Comparison of ENCODE assay signal across 7 mouse cellular contexts in the genomic region with DNA sequence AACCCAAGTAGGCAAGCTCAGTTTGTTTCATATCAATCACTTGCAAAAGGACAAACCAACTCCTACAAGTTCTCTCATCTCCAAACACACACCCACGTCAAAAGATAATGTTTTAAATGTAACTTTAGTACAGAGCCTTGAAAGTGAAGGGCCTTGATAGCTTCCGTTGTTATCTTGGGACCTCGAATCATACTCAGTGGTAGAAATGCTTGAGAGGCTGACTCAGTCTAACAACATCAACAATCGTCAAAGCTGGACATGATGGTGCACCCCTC. TPM values are rescaled to one million over a fixed set of nuclear protein-coding genes. Genes with fewer than 3 reads are reported as not detected.
A peak's percentile ranks its signal among the peaks of the same experiment; 100 is the strongest.
DNase-seq lines count a peak whose midpoint lies in the region; ATAC-seq and TF ChIP-seq lines count a peak whose summit lies in the region.

No protein-coding gene starts in this region.

- H3K4me3 ChIP-seq in megakaryocyte, embryonic 14.5 days (replicated peaks) = peak overlapping the region; percentile 99
- H3K4me3 ChIP-seq in forebrain, embryonic 14.5 days (ENCODE audit: low read depth, low read length) = peak overlapping the region; percentile 85; the same call in 1 of the 2 replicates
- H3K4me3 ChIP-seq in liver, embryonic 12.5 days = peak overlapping the region; percentile 89
- peak overlapping the region; percentile 88 for H3K4me3 ChIP-seq in stomach, postnatal 0 days (ENCODE audit: low read depth, low read length)

- no peak for TF ChIP-seq EP300 in stomach, postnatal 0 days (optimal IDR thresholded peaks at IDR 0.05)

- H3K4me1 ChIP-seq in megakaryocyte, embryonic 14.5 days = peaks cover 38% of the 10 kb centered on the region
- H3K4me1 ChIP-seq in forebrain, embryonic 14.5 days (ENCODE audit: control insufficient read depth, insufficient read depth, low read length) = peaks cover 21% of the 10 kb centered on the region
- peaks cover 44% of the 10 kb centered on the region for H3K4me1 ChIP-seq in liver, embryonic 12.5 days
- peaks cover 17% of the 10 kb centered on the region for H3K4me1 ChIP-seq in stomach, postnatal 0 days (replicated peaks; ENCODE audit: control insufficient read depth, insufficient read depth)

- DNase-seq in forebrain, embryonic 14.5 days (ENCODE audit: low spot score) = no peak
- no peak for DNase-seq in stomach, postnatal 0 days (ENCODE audit: low spot score)
- no peak for DNase-seq in frontal cortex, postnatal 10 days (ENCODE audit: low spot score in 2 of 2)

- ATAC-seq in megakaryocyte, adult 5-6 weeks (ENCODE audit: poor library complexity, severe bottlenecking) = no peak
- ATAC-seq in forebrain, embryonic 14.5 days = no peak
- no peak for ATAC-seq in liver, embryonic 12.5 days
- no peak for ATAC-seq in stomach, postnatal 0 days (ENCODE audit: low FRiP score, low TSS enrichment)
- no peak for ATAC-seq in activated CD4-positive, CD25-positive, alpha-beta regulatory T cell, adult 4 months

- H3K4me2 ChIP-seq in forebrain, embryonic 14.5 days (ENCODE audit: low read length) = peak overlapping the region; percentile 89
- H3K4me2 ChIP-seq in liver, embryonic 12.5 days = peak overlapping the region; percentile 96
- H3K4me2 ChIP-seq in stomach, postnatal 0 days (replicated peaks; ENCODE audit: low read depth) = peak overlapping the region; percentile 60

- H3K27ac ChIP-seq in forebrain, embryonic 14.5 days (ENCODE audit: low read depth, low read length) = no peak overlapping the region
- peak overlapping the region; percentile 100; the same call in 1 of the 2 replicates for H3K27ac ChIP-seq in liver, embryonic 12.5 days
- H3K27ac ChIP-seq in stomach, postnatal 0 days (replicated peaks) = 0 out of 2 replicates have a peak overlapping the region, but pooled peaks have one; percentile 9

- TF ChIP-seq CTCF in stomach, postnatal 0 days (IDR thresholded peaks at IDR 0.05; ENCODE audit: low read depth) = no peak

- H3K36me3 ChIP-seq in megakaryocyte, embryonic 14.5 days (replicated peaks; ENCODE audit: low read length) = peaks cover 67% of the 10 kb centered on the region
- peaks cover 40% of the 10 kb centered on the region for H3K36me3 ChIP-seq in forebrain, embryonic 14.5 days (ENCODE audit: control insufficient read depth, insufficient read depth, low read length)
- peaks cover 51% of the 10 kb centered on the region for H3K36me3 ChIP-seq in liver, embryonic 12.5 days
- H3K36me3 ChIP-seq in stomach, postnatal 0 days (ENCODE audit: control insufficient read depth, insufficient read depth, low read length) = peaks cover 20% of the 10 kb centered on the region

- WGBS in forebrain, embryonic 14.5 days = 87% methylated on average over 4 of the region's 4 CpGs
- WGBS in liver, embryonic 12.5 days (ENCODE audit: insufficient replicate concordance) = 32% methylated on average over 4 of the region's 4 CpGs
- 66% methylated on average over 4 of the region's 4 CpGs for WGBS in stomach, postnatal 0 days

- no peaks in the 10 kb centered on the region for H3K27me3 ChIP-seq in megakaryocyte, embryonic 14.5 days (replicated peaks)
- no peaks in the 10 kb centered on the region for H3K27me3 ChIP-seq in forebrain, embryonic 14.5 days (replicated peaks; ENCODE audit: control insufficient read depth, insufficient read depth, low read length)
- no peaks in the 10 kb centered on the region for H3K27me3 ChIP-seq in liver, embryonic 12.5 days (replicated peaks)
- H3K27me3 ChIP-seq in stomach, postnatal 0 days (ENCODE audit: control insufficient read depth, insufficient read depth, low read length) = no peaks in the 10 kb centered on the region

- H3K9ac ChIP-seq in forebrain, embryonic 14.5 days (ENCODE audit: low read length) = peak overlapping the region; percentile 94; the same call in 1 of the 2 replicates
- H3K9ac ChIP-seq in liver, embryonic 12.5 days = peak overlapping the region; percentile 95; the same call in 1 of the 2 replicates
- H3K9ac ChIP-seq in stomach, postnatal 0 days (ENCODE audit: low read length) = peak overlapping the region; percentile 96; the same call in 1 of the 2 replicates

- H3K9me3 ChIP-seq in megakaryocyte, embryonic 14.5 days = no peaks in the 10 kb centered on the region
- H3K9me3 ChIP-seq in forebrain, embryonic 14.5 days (replicated peaks; ENCODE audit: control insufficient read depth, low read length) = no peaks in the 10 kb centered on the region
- H3K9me3 ChIP-seq in liver, embryonic 12.5 days (replicated peaks) = no peaks in the 10 kb centered on the region
- no peaks in the 10 kb centered on the region for H3K9me3 ChIP-seq in stomach, postnatal 0 days (ENCODE audit: control insufficient read depth, low read length)

RNA-seq across cellular contexts. Expression of gene Tln1, which starts 1.0 kb away (rescaled TPM):
- 637 and 823 TPM in 2 replicates for polyA plus RNA-seq in megakaryocyte, embryonic 14.5 days (2012; ENCODE audit: insufficient read depth, low replicate concordance)
- 226 and 299 TPM in 2 replicates for total RNA-seq in megakaryocyte, adult 5-6 weeks (2015)
- 408 and 426 TPM in 2 replicates for total RNA-seq in megakaryocyte, adult 5-6 weeks (2017)
- polyA plus RNA-seq in forebrain, embryonic 14.5 days (2014; fragmentation: Nextera tagmentation; extraction: Ambion mirVana) = 50.1 and 50.4 TPM in 2 replicates
- polyA plus RNA-seq in liver, embryonic 12.5 days (2016; fragmentation: Nextera tagmentation; extraction: Ambion mirVana) = 73.3 and 75.5 TPM in 2 replicates
- polyA plus RNA-seq in stomach, postnatal 0 days (2015; fragmentation: Nextera tagmentation; extraction: Ambion mirVana) = 42.7 and 60.3 TPM in 2 replicates
- polyA plus RNA-seq in activated CD4-positive, CD25-positive, alpha-beta regulatory T cell, adult 4 months (2017; shearing (Covaris generic)) = 100 to 1,000 TPM in 1 of 2 experiments, 10 to 100 TPM in 1; 86.9 to 116 TPM

RNA-seq across cellular contexts. Expression of gene Creb3, which starts 1.4 kb away (rescaled TPM):
- polyA plus RNA-seq in megakaryocyte, embryonic 14.5 days (2012; ENCODE audit: insufficient read depth, low replicate concordance) = 2.7 TPM in 1 of 2 replicates, not detected in the other
- 29.4 and 33.0 TPM in 2 replicates for total RNA-seq in megakaryocyte, adult 5-6 weeks (2015)
- 84.6 and 101 TPM in 2 replicates for total RNA-seq in megakaryocyte, adult 5-6 weeks (2017)
- polyA plus RNA-seq in forebrain, embryonic 14.5 days (2014; fragmentation: Nextera tagmentation; extraction: Ambion mirVana) = 88.3 and 88.4 TPM in 2 replicates
- 17.9 and 19.7 TPM in 2 replicates for polyA plus RNA-seq in liver, embryonic 12.5 days (2016; fragmentation: Nextera tagmentation; extraction: Ambion mirVana)
- 85.6 and 89.2 TPM in 2 replicates for polyA plus RNA-seq in stomach, postnatal 0 days (2015; fragmentation: Nextera tagmentation; extraction: Ambion mirVana)
- 100 to 1,000 TPM; 101 to 104 TPM for polyA plus RNA-seq in activated CD4-positive, CD25-positive, alpha-beta regulatory T cell, adult 4 months (2017; shearing (Covaris generic))

RNA-seq across cellular contexts. Expression of gene Rgp1, which starts 15.0 kb away (rescaled TPM):
- 26.9 and 28.2 TPM in 2 replicates for polyA plus RNA-seq in megakaryocyte, embryonic 14.5 days (2012; ENCODE audit: insufficient read depth, low replicate concordance)
- 18.6 and 20.8 TPM in 2 replicates for total RNA-seq in megakaryocyte, adult 5-6 weeks (2015)
- total RNA-seq in megakaryocyte, adult 5-6 weeks (2017) = 8.2 and 24.7 TPM in 2 replicates
- 10.4 and 22.2 TPM in 2 replicates for polyA plus RNA-seq in forebrain, embryonic 14.5 days (2014; fragmentation: Nextera tagmentation; extraction: Ambion mirVana)
- polyA plus RNA-seq in liver, embryonic 12.5 days (2016; fragmentation: Nextera tagmentation; extraction: Ambion mirVana) = 17.4 and 18.0 TPM in 2 replicates
- polyA plus RNA-seq in stomach, postnatal 0 days (2015; fragmentation: Nextera tagmentation; extraction: Ambion mirVana) = 11.7 and 13.0 TPM in 2 replicates
- 10 to 100 TPM; 10.8 to 12.4 TPM for polyA plus RNA-seq in activated CD4-positive, CD25-positive, alpha-beta regulatory T cell, adult 4 months (2017; shearing (Covaris generic))

RNA-seq across cellular contexts. Expression of gene Gba2, which starts 15.1 kb away (rescaled TPM):
- polyA plus RNA-seq in megakaryocyte, embryonic 14.5 days (2012; ENCODE audit: insufficient read depth, low replicate concordance) = 9.1 and 40.1 TPM in 2 replicates
- 8.4 and 8.5 TPM in 2 replicates for total RNA-seq in megakaryocyte, adult 5-6 weeks (2015)
- total RNA-seq in megakaryocyte, adult 5-6 weeks (2017) = 9.5 and 9.8 TPM in 2 replicates
- 39.2 and 42.3 TPM in 2 replicates for polyA plus RNA-seq in forebrain, embryonic 14.5 days (2014; fragmentation: Nextera tagmentation; extraction: Ambion mirVana)
- 23.5 and 23.6 TPM in 2 replicates for polyA plus RNA-seq in liver, embryonic 12.5 days (2016; fragmentation: Nextera tagmentation; extraction: Ambion mirVana)
- polyA plus RNA-seq in stomach, postnatal 0 days (2015; fragmentation: Nextera tagmentation; extraction: Ambion mirVana) = 25.0 and 26.1 TPM in 2 replicates
- polyA plus RNA-seq in activated CD4-positive, CD25-positive, alpha-beta regulatory T cell, adult 4 months (2017; shearing (Covaris generic)) = 10 to 100 TPM; 12.7 to 14.4 TPM

RNA-seq across cellular contexts. Expression of gene Msmp, which starts 20.8 kb away (rescaled TPM):
- polyA plus RNA-seq in megakaryocyte, embryonic 14.5 days (2012; ENCODE audit: insufficient read depth, low replicate concordance) = not detected in 2 replicates
- not detected in 2 replicates for total RNA-seq in megakaryocyte, adult 5-6 weeks (2015)
- not detected in 2 replicates for total RNA-seq in megakaryocyte, adult 5-6 weeks (2017)
- 0.37 TPM in 1 of 2 replicates, not detected in the other for polyA plus RNA-seq in forebrain, embryonic 14.5 days (2014; fragmentation: Nextera tagmentation; extraction: Ambion mirVana)
- polyA plus RNA-seq in liver, embryonic 12.5 days (2016; fragmentation: Nextera tagmentation; extraction: Ambion mirVana) = 1.1 TPM in 1 of 2 replicates, not detected in the other
- 0.25 and 0.34 TPM in 2 replicates for polyA plus RNA-seq in stomach, postnatal 0 days (2015; fragmentation: Nextera tagmentation; extraction: Ambion mirVana)
- polyA plus RNA-seq in activated CD4-positive, CD25-positive, alpha-beta regulatory T cell, adult 4 months (2017; shearing (Covaris generic)) = not detected
